Comparison of ENCODE assay signal across 23 mouse cellular contexts in the genomic region with DNA sequence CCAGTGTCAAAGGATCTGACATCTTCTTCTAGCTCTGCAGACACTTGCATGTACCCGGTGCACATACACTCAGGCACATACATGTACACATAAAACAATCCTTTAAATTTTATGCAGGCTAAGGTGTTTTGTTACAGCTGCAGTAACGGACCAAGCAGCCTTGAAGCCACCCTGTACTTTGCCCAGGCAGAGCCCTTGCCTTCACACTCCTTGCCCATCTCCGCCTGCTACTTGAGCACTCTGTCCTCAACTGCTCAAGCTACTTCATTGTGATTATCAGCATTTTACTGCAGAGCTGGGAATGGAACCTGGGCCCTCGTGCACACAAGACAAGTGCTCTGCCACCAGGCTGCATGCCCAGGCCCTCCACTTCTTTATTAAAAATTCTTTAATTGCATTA.
"Had no signal": no experiment of that assay in that cellular context is flagged by ENCODE, and none has a peak within 500 bp of the region (broad histone marks: within the 10 kb centered on the region; RNA-seq: fewer than 3 reads in every experiment).

No protein-coding gene starts in this region.

- H3K9ac ChIP-seq: heart, embryonic 12.5 days; hindbrain, embryonic 13.5 days; hindbrain, embryonic 15.5 days; limb, embryonic 12.5 days; liver, embryonic 13.5 days; liver, embryonic 15.5 days; liver, postnatal 0 days had no signal

- H3K27ac ChIP-seq: gastrocnemius, adult 2 months; heart, embryonic 10.5 days; hindbrain, embryonic 10.5 days; hindbrain, embryonic 13.5 days; hindbrain, embryonic 15.5 days; hindbrain, postnatal 0 days; kidney, postnatal 0 days; layer of hippocampus, adult 2 months; left cerebral cortex, adult 2 months; limb, embryonic 10.5 days; limb, embryonic 12.5 days; liver, embryonic 13.5 days; liver, embryonic 15.5 days had no signal

- DNase-seq: gastrocnemius, adult 2 months; gastrocnemius, postnatal 10 days; gastrocnemius, postnatal 25 days; heart, adult 18-20 months; heart, postnatal 10 days; heart, postnatal 4 days; liver; liver, embryonic 13.5 days; liver, postnatal 0 days; lung, adult 2 months had no signal

- H3K4me3 ChIP-seq: gastrocnemius, adult 2 months; heart, embryonic 10.5 days; heart, embryonic 12.5 days; hindbrain, embryonic 10.5 days; hindbrain, embryonic 13.5 days; hindbrain, embryonic 15.5 days; layer of hippocampus, adult 2 months; left cerebral cortex, adult 2 months; limb, embryonic 10.5 days; limb, embryonic 12.5 days; liver, embryonic 13.5 days; liver, embryonic 15.5 days had no signal

- H3K4me1 ChIP-seq: hindbrain, embryonic 13.5 days; hindbrain, embryonic 15.5 days; liver, embryonic 13.5 days; liver, embryonic 15.5 days had no signal

- H3K4me2 ChIP-seq: heart, embryonic 12.5 days; hindbrain, embryonic 13.5 days; hindbrain, embryonic 15.5 days; limb, embryonic 12.5 days; liver, embryonic 11.5 days; liver, embryonic 13.5 days; liver, embryonic 15.5 days had no signal

- H3K36me3 ChIP-seq: heart, embryonic 10.5 days; heart, embryonic 12.5 days; hindbrain, embryonic 10.5 days; hindbrain, embryonic 13.5 days; hindbrain, embryonic 15.5 days; limb, embryonic 10.5 days; limb, embryonic 12.5 days; liver, embryonic 13.5 days; liver, embryonic 15.5 days had no signal

- ATAC-seq: hindbrain, postnatal 0 days; liver, postnatal 0 days had no signal

- H3K27me3 ChIP-seq: heart, embryonic 12.5 days; hindbrain, embryonic 13.5 days; hindbrain, embryonic 15.5 days; limb, embryonic 12.5 days; liver, embryonic 13.5 days; liver, embryonic 15.5 days had no signal

- H3K9me3 ChIP-seq: heart, embryonic 10.5 days; heart, embryonic 12.5 days; hindbrain, embryonic 10.5 days; hindbrain, embryonic 13.5 days; hindbrain, embryonic 15.5 days; limb, embryonic 10.5 days; limb, embryonic 12.5 days; liver, embryonic 13.5 days; liver, embryonic 15.5 days had no signal
